Mouse (Mus musculus): ENCODE results near the gene Slc25a34. TPM values are rescaled to one million over a fixed set of nuclear protein-coding genes. Genes with fewer than 3 reads are reported as not detected.

The Slc25a34 gene
- polyA plus RNA-seq, 1 experiment from 2014 or later, result not detected

DNA sequence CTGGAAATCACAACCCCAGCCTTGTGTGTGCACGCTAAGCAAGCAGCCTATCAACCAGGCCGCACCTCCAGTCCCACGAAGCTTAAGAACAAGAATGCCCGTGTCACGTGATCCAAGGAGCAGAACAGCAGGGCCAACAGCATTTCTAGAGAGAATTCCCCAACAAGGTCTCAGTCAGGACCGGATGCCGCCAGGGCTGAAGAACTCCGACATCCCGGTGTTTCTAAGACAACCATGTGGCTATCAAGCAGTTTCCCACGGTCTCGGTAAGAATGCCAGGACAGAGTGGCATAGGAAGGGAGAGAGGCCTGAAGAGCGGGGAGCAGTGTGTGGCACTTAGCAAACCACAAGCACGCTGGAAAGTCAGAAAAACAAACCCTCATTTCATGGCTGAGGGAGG lies 30.2 kb upstream of the Slc25a34 start:
- peaks cover 24% of the 10 kb centered on the region for H3K36me3 ChIP-seq (ENCODE audit: insufficient read depth)
- TF ChIP-seq CTCF (IDR thresholded peaks at IDR 0.05; ENCODE audit: low read depth), result no peak
- H3K4me1 ChIP-seq (ENCODE audit: insufficient read depth), result no peaks in the 10 kb centered on the region
- no peak overlapping the region for H3K4me2 ChIP-seq
- no peak overlapping the region for H3K27ac ChIP-seq (ENCODE audit: low read depth)
- H3K9ac ChIP-seq, result no peak overlapping the region
- no peaks in the 10 kb centered on the region for H3K27me3 ChIP-seq (ENCODE audit: insufficient read depth, low read length)
- DNase-seq, result no peak
- no peak for ATAC-seq (ENCODE audit: insufficient read depth)
- H3K4me3 ChIP-seq (ENCODE audit: low read depth, low read length), result no peak overlapping the region
- 90% methylated on average over 13 of the region's 13 CpGs for WGBS
- no peaks in the 10 kb centered on the region for H3K9me3 ChIP-seq (ENCODE audit: low read depth, low read length)

GRCm38 (mm10) chr4:141653044-141653443 lies 29.4 kb upstream of the Slc25a34 start:
- no peak overlapping the region for H3K9ac ChIP-seq
- 83% methylated on average over 8 of the region's 8 CpGs for WGBS
- no peak for ATAC-seq (ENCODE audit: insufficient read depth)

GRCm38 (mm10) chr4:141651944-141652343 lies 28.3 kb upstream of the Slc25a34 start:
- DNase-seq (no peak), ATAC-seq (ENCODE audit: insufficient read depth) (no peak)
- no peaks in the 10 kb centered on the region for H3K4me1 ChIP-seq (ENCODE audit: insufficient read depth)
- 91% methylated on average over 10 of the region's 10 CpGs for WGBS
- H3K36me3 ChIP-seq (ENCODE audit: insufficient read depth), result peaks cover 19% of the 10 kb centered on the region; the same call in 1 of the 2 replicates
- H3K9ac ChIP-seq, result no peak overlapping the region
- H3K9me3 ChIP-seq (ENCODE audit: low read depth, low read length), result no peaks in the 10 kb centered on the region
- no peak for TF ChIP-seq CTCF (IDR thresholded peaks at IDR 0.05; ENCODE audit: low read depth)
- no peaks in the 10 kb centered on the region for H3K27me3 ChIP-seq (ENCODE audit: insufficient read depth, low read length)
- H3K27ac ChIP-seq (ENCODE audit: low read depth), result no peak overlapping the region
- no peak overlapping the region for H3K4me2 ChIP-seq
- no peak overlapping the region for H3K4me3 ChIP-seq (ENCODE audit: low read depth, low read length)

More at GRCm38 (mm10) chr4:141653044-141653443, 29.4 kb upstream of the Slc25a34 start:
- no peak for DNase-seq
- no peaks in the 10 kb centered on the region for H3K27me3 ChIP-seq (ENCODE audit: insufficient read depth, low read length)
- no peak overlapping the region for H3K4me2 ChIP-seq
- no peaks in the 10 kb centered on the region for H3K4me1 ChIP-seq (ENCODE audit: insufficient read depth)
- no peak overlapping the region for H3K4me3 ChIP-seq (ENCODE audit: low read depth, low read length)
- peaks cover 22% of the 10 kb centered on the region for H3K36me3 ChIP-seq (ENCODE audit: insufficient read depth)
- no peaks in the 10 kb centered on the region for H3K9me3 ChIP-seq (ENCODE audit: low read depth, low read length)
- no peak for TF ChIP-seq CTCF (IDR thresholded peaks at IDR 0.05; ENCODE audit: low read depth)
- no peak overlapping the region for H3K27ac ChIP-seq (ENCODE audit: low read depth)

DNA sequence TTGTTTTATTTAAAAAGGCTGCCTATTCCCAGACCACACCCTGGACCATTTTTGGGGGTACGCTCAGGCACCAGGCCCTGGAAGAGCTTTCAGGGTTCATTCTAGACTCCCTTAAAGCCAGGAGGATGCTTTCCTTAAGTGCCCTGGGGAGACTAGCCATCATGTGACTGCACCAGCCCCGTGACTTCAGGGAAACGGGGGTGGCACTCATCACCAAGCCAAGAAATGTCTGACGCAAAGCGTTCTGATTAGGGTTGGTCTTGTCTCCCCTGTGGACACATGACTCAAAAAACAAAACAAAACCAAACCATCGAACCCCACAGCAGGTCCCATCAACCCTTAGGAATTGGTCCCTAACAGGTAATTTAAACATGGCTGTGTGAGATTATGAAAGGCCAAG lies 27.7 kb upstream of the Slc25a34 start:
- ATAC-seq (ENCODE audit: insufficient read depth) (no peak), DNase-seq (no peak)
- Histone ChIP-seq H3K27me3 (ENCODE audit: insufficient read depth, low read length) (no peaks in the 10 kb centered on the region), H3K9ac (no peak overlapping the region), H3K36me3 (ENCODE audit: insufficient read depth) (peaks cover 19% of the 10 kb centered on the region; the same call in 1 of the 2 replicates), H3K27ac (ENCODE audit: low read depth) (no peak overlapping the region), H3K4me2 (no peak overlapping the region), H3K4me3 (ENCODE audit: low read depth, low read length) (no peak overlapping the region), H3K4me1 (ENCODE audit: insufficient read depth) (no peaks in the 10 kb centered on the region), H3K9me3 (ENCODE audit: low read depth, low read length) (no peaks in the 10 kb centered on the region)
- TF ChIP-seq CTCF (IDR thresholded peaks at IDR 0.05; ENCODE audit: low read depth), result no peak
- 86% methylated on average over 6 of the region's 6 CpGs for WGBS

- no peak overlapping the region for H3K9ac ChIP-seq
- DNase-seq, result peak; percentile 79
- no peak for TF ChIP-seq CTCF (IDR thresholded peaks at IDR 0.05; ENCODE audit: low read depth)
- H3K27me3 ChIP-seq (ENCODE audit: insufficient read depth, low read length), result no peaks in the 10 kb centered on the region
- peak overlapping the region; percentile 50 for H3K27ac ChIP-seq (ENCODE audit: low read depth)
- H3K4me1 ChIP-seq (ENCODE audit: insufficient read depth), result peaks cover under 1% of the 10 kb centered on the region; the same call in 1 of the 2 replicates
- WGBS, result 54% methylated on average over 6 of the region's 6 CpGs
- H3K36me3 ChIP-seq (ENCODE audit: insufficient read depth), result peaks cover 19% of the 10 kb centered on the region; the same call in 1 of the 2 replicates
- H3K4me2 ChIP-seq, result no peak overlapping the region
- H3K4me3 ChIP-seq (ENCODE audit: low read depth, low read length), result no peak overlapping the region
- ATAC-seq (ENCODE audit: insufficient read depth), result 0 out of 2 replicates have a peak, but pooled peaks have one; percentile 16
- no peaks in the 10 kb centered on the region for H3K9me3 ChIP-seq (ENCODE audit: low read depth, low read length)
Measured at GRCm38 (mm10) chr4:141649244-141649643, 25.6 kb upstream of the Slc25a34 start.

DNA sequence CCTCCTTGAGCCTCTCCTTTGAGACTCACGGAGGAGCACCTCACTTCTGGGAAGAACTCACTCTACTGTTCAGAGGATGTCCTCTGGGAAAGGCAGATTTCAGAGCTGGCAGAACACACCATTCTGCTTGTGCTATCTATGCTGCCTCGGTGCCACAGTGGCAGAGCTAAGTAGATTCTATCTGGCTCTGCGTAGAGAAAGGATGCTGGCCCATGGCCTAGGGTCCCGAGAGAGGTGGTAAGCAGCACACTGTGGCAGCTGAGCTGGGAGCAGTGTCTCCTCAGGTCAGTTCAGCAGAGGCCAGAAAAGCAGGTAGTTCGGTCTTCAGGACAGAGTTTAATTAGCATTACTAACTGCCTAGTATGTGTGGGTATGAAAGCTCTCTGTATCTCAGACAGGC lies 24.6 kb upstream of the Slc25a34 start:
- WGBS, result 91% methylated on average over 5 of the region's 5 CpGs
- H3K27me3 ChIP-seq (ENCODE audit: insufficient read depth, low read length), result no peaks in the 10 kb centered on the region
- peaks cover 14% of the 10 kb centered on the region; the same call in 1 of the 2 replicates for H3K36me3 ChIP-seq (ENCODE audit: insufficient read depth)
- no peak for DNase-seq
- TF ChIP-seq CTCF (IDR thresholded peaks at IDR 0.05; ENCODE audit: low read depth), result no peak
- H3K4me1 ChIP-seq (ENCODE audit: insufficient read depth), result peaks cover 9% of the 10 kb centered on the region
- no peaks in the 10 kb centered on the region for H3K9me3 ChIP-seq (ENCODE audit: low read depth, low read length)
- H3K4me3 ChIP-seq (ENCODE audit: low read depth, low read length), result no peak overlapping the region
- no peak overlapping the region for H3K9ac ChIP-seq
- no peak overlapping the region for H3K4me2 ChIP-seq
- no peak for ATAC-seq (ENCODE audit: insufficient read depth)
- H3K27ac ChIP-seq (ENCODE audit: low read depth), result no peak overlapping the region

DNA sequence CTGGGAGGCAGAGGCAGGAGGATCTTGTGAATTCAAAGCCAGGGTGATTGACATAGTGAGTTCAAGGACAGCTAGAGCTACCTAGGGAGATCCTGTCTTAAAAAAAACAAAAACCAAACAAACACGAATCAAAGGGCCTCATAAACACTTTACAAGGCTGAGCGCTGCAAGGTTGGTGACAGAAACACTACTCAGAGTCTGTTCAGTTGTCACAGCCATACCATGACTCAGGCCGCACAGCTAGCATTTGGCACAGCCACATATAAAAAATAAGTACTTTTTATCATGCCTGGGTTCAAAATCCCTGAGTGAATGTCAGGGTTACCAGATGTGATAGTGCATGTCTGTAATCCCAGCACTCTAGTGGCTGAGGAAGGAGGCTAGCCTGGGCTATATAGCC lies 23.6 kb upstream of the Slc25a34 start:
- H3K4me3 ChIP-seq (ENCODE audit: low read depth, low read length), result no peak overlapping the region
- H3K27ac ChIP-seq (ENCODE audit: low read depth), result no peak overlapping the region
- H3K4me1 ChIP-seq (ENCODE audit: insufficient read depth), result peaks cover 11% of the 10 kb centered on the region
- H3K9ac ChIP-seq, result no peak overlapping the region
- H3K9me3 ChIP-seq (ENCODE audit: low read depth, low read length), result no peaks in the 10 kb centered on the region
- no peaks in the 10 kb centered on the region for H3K27me3 ChIP-seq (ENCODE audit: insufficient read depth, low read length)
- DNase-seq (no peak), ATAC-seq (ENCODE audit: insufficient read depth) (no peak)
- H3K4me2 ChIP-seq, result no peak overlapping the region
- H3K36me3 ChIP-seq (ENCODE audit: insufficient read depth), result peaks cover 13% of the 10 kb centered on the region; the same call in 1 of the 2 replicates
- 91% methylated on average over 3 of the region's 3 CpGs for WGBS
- TF ChIP-seq CTCF (IDR thresholded peaks at IDR 0.05; ENCODE audit: low read depth), result no peak
